Mouse (Mus musculus): ENCODE measurements at regions not wholly inside any gene's neighbourhood (a gene's known extent, or its start where the extent isn't known, plus 50 kb on each side); places are given as distances from the start of the nearest gene placed in this dataset.

DNA sequence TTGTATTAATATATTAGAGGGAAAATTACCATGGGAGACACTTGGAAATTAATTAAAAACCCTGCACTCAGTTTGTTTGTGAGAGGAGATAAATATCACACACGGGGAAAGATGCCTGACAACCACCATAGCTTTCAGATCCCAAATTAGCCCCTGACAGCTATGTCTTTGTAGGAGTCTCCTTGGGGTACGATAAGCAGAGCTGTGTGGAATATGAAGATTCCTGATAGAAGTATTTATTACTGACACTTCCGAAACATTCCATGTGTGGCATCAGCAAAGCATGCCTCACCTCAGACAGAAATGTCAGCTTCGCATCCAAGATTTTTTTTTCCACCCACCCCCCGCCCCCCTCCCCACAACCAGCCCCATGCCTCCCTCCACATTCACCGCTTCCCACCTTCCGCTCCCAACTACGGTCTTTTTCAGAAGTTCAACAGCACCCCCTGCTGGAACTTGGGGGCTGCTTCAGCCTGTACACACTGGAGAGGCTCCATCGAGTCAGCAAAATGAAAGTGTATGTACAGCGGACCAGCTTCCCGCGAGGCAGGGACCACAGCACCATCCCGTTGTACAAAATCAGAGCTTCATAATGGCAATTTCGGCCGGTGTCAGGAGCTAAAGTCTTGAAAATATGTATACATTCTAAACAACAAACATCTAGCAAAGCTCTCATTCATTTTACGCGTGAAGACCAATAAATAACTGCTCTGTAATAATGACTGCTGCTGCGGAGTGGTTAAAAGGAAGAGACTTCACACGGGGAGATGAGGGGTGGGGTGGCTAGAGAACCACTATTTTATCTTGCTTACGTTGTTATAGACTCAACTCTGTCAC is 66.7 kb downstream of the Rwdd3 start:
- Histone ChIP-seq H3K4me1 (ENCODE audit: control insufficient read depth, insufficient read depth, low read length) (no peaks in the 10 kb centered on the region), H3K9me3 (ENCODE audit: control insufficient read depth, low read depth, low read length) (no peaks in the 10 kb centered on the region), H3K4me3 (ENCODE audit: low read depth, low read length) (peak overlapping the region; percentile 18; the same call in 1 of the 2 replicates), H3K27me3 (ENCODE audit: control insufficient read depth, insufficient read depth, low read length) (no peaks in the 10 kb centered on the region), H3K9ac (replicated peaks; ENCODE audit: low read depth, low read length) (no peak overlapping the region), H3K4me2 (replicated peaks; ENCODE audit: low read depth, low read length) (peak overlapping the region; percentile 37), H3K36me3 (ENCODE audit: control insufficient read depth, insufficient read depth, low read length) (no peaks in the 10 kb centered on the region), H3K27ac (ENCODE audit: low read length) (no peak overlapping the region)
- ATAC-seq (ENCODE audit: insufficient number of reproducible peaks, insufficient read depth, low FRiP score, low read depth): peak; percentile 90; the same call in 1 of the 2 replicates
- WGBS: 24% methylated on average over 20 of the region's 20 CpGs

DNA sequence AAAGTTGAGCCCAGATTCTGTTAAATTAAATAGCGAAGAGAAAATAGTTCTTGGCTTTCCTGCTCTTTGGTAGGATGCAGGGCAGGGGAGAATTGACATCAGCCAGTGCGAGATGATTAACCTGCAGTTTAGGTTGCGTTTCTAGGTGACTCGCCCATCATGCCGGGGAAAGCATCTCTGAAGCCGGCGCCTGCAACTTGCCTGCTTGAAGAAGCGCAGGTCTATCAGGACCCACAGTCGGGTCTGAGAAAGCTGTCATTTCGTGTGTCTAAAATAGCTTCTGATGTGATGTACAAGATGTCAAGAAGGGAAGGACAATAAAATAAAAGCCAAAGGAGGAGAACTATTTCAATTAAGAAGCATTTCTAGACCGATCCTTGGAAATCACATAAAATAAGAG is 68.6 kb downstream of the Rwdd3 start:
- Histone ChIP-seq H3K4me1 (ENCODE audit: control insufficient read depth, insufficient read depth, low read length) (no peaks in the 10 kb centered on the region), H3K27ac (ENCODE audit: low read length) (no peak overlapping the region), H3K4me2 (replicated peaks; ENCODE audit: low read depth, low read length) (no peak overlapping the region), H3K27me3 (ENCODE audit: control insufficient read depth, insufficient read depth, low read length) (no peaks in the 10 kb centered on the region), H3K4me3 (ENCODE audit: low read depth, low read length) (no peak overlapping the region), H3K9me3 (ENCODE audit: control insufficient read depth, low read depth, low read length) (no peaks in the 10 kb centered on the region), H3K36me3 (ENCODE audit: control insufficient read depth, insufficient read depth, low read length) (no peaks in the 10 kb centered on the region), H3K9ac (replicated peaks; ENCODE audit: low read depth, low read length) (no peak overlapping the region)
- 69% methylated on average over 11 of the region's 11 CpGs for WGBS
- no peak for ATAC-seq (ENCODE audit: insufficient number of reproducible peaks, insufficient read depth, low FRiP score, low read depth)

DNA sequence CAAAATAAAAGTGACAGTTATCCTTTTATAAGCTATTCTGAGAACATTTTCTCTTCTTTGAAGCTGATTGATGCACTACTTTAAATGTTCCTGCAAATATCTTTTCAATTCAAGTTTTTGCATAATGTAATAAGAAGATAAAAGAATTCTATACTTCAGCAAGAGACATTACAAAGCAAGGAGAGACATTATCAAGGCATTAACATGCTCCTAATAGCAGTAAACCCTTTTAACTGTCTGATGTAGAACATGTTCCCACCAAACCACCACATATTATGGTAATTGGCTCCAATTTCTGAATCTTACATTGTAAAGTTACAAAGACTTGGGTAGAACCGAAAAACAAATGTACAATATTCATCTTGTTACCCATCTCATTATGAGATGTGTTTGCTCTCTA is 69.4 kb downstream of the Rwdd3 start:
- Histone ChIP-seq H3K36me3 (ENCODE audit: control insufficient read depth, insufficient read depth, low read length) (no peaks in the 10 kb centered on the region), H3K4me1 (ENCODE audit: control insufficient read depth, insufficient read depth, low read length) (no peaks in the 10 kb centered on the region), H3K9me3 (ENCODE audit: control insufficient read depth, low read depth, low read length) (no peaks in the 10 kb centered on the region), H3K4me2 (replicated peaks; ENCODE audit: low read depth, low read length) (no peak overlapping the region), H3K27ac (ENCODE audit: low read length) (no peak overlapping the region), H3K4me3 (ENCODE audit: low read depth, low read length) (no peak overlapping the region), H3K27me3 (ENCODE audit: control insufficient read depth, insufficient read depth, low read length) (no peaks in the 10 kb centered on the region), H3K9ac (replicated peaks; ENCODE audit: low read depth, low read length) (no peak overlapping the region)
- WGBS: 81% methylated on average over 1 of the region's 1 CpGs
- no peak for ATAC-seq (ENCODE audit: insufficient number of reproducible peaks, insufficient read depth, low FRiP score, low read depth)

DNA sequence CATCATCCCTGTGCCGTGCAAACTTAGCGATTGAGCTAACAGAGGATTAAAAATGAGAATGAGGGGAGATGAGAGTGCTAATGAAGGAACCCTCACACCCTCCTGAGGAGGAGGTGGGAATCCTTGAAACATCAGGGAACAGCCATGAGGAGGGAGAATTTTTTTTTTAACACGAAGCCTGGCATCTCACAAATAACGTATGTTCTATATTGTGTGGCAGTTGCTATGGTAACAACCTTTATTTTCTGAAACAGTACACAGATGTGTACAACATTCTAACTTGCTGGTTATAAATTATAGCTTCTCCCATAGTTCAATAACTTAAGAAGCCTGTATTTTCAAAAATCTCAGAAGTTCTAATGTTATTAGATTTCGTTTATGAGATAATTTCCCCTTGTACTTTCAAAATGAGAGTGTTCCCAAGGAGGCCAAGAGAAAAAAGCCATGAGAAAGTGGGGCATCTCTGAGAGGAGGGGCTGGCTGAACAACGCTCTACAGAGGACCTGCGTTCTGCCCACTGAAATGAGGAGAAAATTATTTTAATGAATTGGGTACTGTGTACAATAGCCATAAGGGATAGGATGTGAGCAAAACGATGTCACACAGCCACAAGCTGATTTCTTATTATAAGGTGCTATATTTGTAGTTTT is 71.2 kb downstream of the Rwdd3 start:
- Histone ChIP-seq H3K9ac (replicated peaks; ENCODE audit: low read depth, low read length) (no peak overlapping the region), H3K4me3 (ENCODE audit: low read depth, low read length) (no peak overlapping the region), H3K4me2 (replicated peaks; ENCODE audit: low read depth, low read length) (no peak overlapping the region), H3K36me3 (ENCODE audit: control insufficient read depth, insufficient read depth, low read length) (no peaks in the 10 kb centered on the region), H3K27ac (ENCODE audit: low read length) (no peak overlapping the region), H3K27me3 (ENCODE audit: control insufficient read depth, insufficient read depth, low read length) (no peaks in the 10 kb centered on the region), H3K4me1 (ENCODE audit: control insufficient read depth, insufficient read depth, low read length) (no peaks in the 10 kb centered on the region), H3K9me3 (ENCODE audit: control insufficient read depth, low read depth, low read length) (no peaks in the 10 kb centered on the region)
- 81% methylated on average over 8 of the region's 8 CpGs for WGBS
- no peak for ATAC-seq (ENCODE audit: insufficient number of reproducible peaks, insufficient read depth, low FRiP score, low read depth)

DNA sequence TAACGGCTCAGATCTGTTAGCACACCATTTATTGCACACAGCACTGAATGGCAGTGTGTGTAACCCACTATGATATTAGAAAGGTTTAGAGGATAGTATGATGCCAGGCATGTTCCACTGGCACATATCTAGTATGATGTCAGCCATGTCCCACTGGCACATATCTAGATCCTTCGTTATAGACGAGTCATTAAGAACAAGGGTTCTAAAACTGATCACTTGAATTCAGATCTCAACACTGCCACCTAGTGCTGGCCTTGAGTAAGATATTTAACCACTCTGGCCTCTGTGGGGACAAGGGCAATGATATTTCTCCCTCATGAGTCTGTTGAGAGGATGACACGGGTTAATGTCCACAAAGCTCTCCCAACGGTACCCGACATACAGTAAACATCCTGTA is 78.0 kb downstream of the Rwdd3 start:
- no peak overlapping the region for H3K4me2 ChIP-seq (replicated peaks; ENCODE audit: low read depth, low read length)
- no peak overlapping the region for H3K27ac ChIP-seq (ENCODE audit: low read length)
- H3K36me3 ChIP-seq (ENCODE audit: control insufficient read depth, insufficient read depth, low read length): no peaks in the 10 kb centered on the region
- 29% methylated on average over 6 of the region's 6 CpGs for WGBS
- no peak overlapping the region for H3K9ac ChIP-seq (replicated peaks; ENCODE audit: low read depth, low read length)
- no peaks in the 10 kb centered on the region for H3K9me3 ChIP-seq (ENCODE audit: control insufficient read depth, low read depth, low read length)
- H3K4me3 ChIP-seq (ENCODE audit: low read depth, low read length): no peak overlapping the region
- no peak for ATAC-seq (ENCODE audit: insufficient number of reproducible peaks, insufficient read depth, low FRiP score, low read depth)
- H3K4me1 ChIP-seq (ENCODE audit: control insufficient read depth, insufficient read depth, low read length): no peaks in the 10 kb centered on the region
- no peaks in the 10 kb centered on the region for H3K27me3 ChIP-seq (ENCODE audit: control insufficient read depth, insufficient read depth, low read length)

DNA sequence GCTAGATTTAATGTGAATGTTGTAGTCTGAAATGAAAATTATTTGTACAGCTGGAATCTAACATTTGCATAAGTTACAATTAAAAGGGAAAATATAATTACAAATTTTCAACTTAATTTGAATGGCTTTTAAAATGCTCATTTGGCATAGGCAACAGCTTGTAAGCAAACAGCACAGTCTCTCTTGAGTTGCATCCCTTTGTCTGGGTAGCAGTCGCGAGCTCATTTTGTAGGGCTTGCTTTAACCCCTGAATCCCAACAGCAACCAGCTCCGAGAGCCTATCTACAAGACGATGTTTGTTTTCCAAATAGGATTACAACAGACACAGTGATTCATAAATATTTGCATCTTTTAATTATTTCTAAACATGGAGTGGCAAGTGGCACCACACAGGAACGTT is 82.8 kb downstream of the Rwdd3 start:
- Histone ChIP-seq H3K36me3 (ENCODE audit: control insufficient read depth, insufficient read depth, low read length) (no peaks in the 10 kb centered on the region), H3K4me3 (ENCODE audit: low read depth, low read length) (no peak overlapping the region), H3K4me1 (ENCODE audit: control insufficient read depth, insufficient read depth, low read length) (no peaks in the 10 kb centered on the region), H3K27me3 (ENCODE audit: control insufficient read depth, insufficient read depth, low read length) (no peaks in the 10 kb centered on the region), H3K9ac (replicated peaks; ENCODE audit: low read depth, low read length) (no peak overlapping the region), H3K9me3 (ENCODE audit: control insufficient read depth, low read depth, low read length) (no peaks in the 10 kb centered on the region), H3K4me2 (replicated peaks; ENCODE audit: low read depth, low read length) (no peak overlapping the region), H3K27ac (ENCODE audit: low read length) (no peak overlapping the region)
- ATAC-seq (ENCODE audit: insufficient number of reproducible peaks, insufficient read depth, low FRiP score, low read depth): no peak
- WGBS: 65% methylated on average over 5 of the region's 5 CpGs

DNA sequence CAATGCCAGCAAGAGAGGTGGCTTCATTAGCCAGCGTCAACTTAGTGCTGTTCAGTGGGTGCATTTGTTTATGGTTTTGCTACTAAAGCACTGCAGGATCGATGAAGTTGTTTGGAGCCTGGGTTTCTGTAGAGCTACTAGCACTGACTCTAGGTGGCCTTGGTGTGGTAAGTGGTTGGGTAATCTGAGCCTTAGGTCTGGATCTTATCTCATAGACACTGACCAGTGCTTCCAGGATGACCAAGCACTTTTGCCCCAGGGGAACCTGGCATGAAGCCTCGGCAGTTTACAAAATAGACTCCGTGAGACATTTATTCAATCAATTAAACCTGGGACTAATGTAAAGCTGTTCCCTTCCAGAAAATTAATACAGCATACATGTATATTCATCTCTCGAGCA is 102.8 kb downstream of the Rwdd3 start:
- no peak overlapping the region for H3K27ac ChIP-seq (ENCODE audit: low read length)
- ATAC-seq (ENCODE audit: insufficient number of reproducible peaks, insufficient read depth, low FRiP score, low read depth): no peak
- H3K4me3 ChIP-seq (ENCODE audit: low read depth, low read length): no peak overlapping the region
- 64% methylated on average over 5 of the region's 5 CpGs for WGBS
- no peaks in the 10 kb centered on the region for H3K4me1 ChIP-seq (ENCODE audit: control insufficient read depth, insufficient read depth, low read length)
- no peaks in the 10 kb centered on the region for H3K36me3 ChIP-seq (ENCODE audit: control insufficient read depth, insufficient read depth, low read length)
- no peaks in the 10 kb centered on the region for H3K9me3 ChIP-seq (ENCODE audit: control insufficient read depth, low read depth, low read length)
- no peak overlapping the region for H3K9ac ChIP-seq (replicated peaks; ENCODE audit: low read depth, low read length)
- H3K27me3 ChIP-seq (ENCODE audit: control insufficient read depth, insufficient read depth, low read length): no peaks in the 10 kb centered on the region
- H3K4me2 ChIP-seq (replicated peaks; ENCODE audit: low read depth, low read length): no peak overlapping the region

DNA sequence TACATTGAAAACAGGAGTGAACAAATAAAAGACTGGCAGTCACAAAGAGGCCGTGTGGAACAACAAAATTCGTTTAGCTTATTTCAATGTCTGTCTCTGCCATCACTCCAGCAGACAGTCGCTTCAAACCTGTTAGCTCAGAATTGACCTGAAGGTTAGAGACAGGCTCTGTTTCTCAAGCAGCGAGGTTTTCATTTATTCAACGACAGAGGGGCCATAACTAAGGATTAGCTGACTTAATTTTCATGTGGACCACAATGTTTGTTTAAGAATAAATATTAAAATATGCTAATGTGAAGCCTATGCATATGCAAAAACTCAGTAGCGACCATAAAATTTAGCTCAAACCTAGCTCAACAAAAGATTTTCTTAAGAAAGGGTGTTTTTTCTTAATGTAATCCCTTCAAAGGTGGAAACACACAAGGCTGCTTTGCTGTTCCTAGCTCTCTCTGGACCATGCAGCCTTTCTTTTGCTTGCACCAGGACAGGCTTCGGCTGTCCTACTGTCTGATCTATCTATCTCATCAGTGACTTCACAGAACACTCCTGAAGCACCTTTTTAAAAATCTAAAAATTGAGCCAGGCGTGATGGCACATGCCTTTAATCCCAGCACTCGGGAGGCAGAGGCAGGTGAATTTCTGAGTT is 135.5 kb downstream of the Rwdd3 start:
- no peak overlapping the region for H3K27ac ChIP-seq (ENCODE audit: low read length)
- H3K9ac ChIP-seq (replicated peaks; ENCODE audit: low read depth, low read length): no peak overlapping the region
- H3K36me3 ChIP-seq (ENCODE audit: control insufficient read depth, insufficient read depth, low read length): no peaks in the 10 kb centered on the region
- H3K4me3 ChIP-seq (ENCODE audit: low read depth, low read length): no peak overlapping the region
- no peaks in the 10 kb centered on the region for H3K27me3 ChIP-seq (ENCODE audit: control insufficient read depth, insufficient read depth, low read length)
- no peaks in the 10 kb centered on the region for H3K4me1 ChIP-seq (ENCODE audit: control insufficient read depth, insufficient read depth, low read length)
- WGBS: 75% methylated on average over 9 of the region's 9 CpGs
- H3K4me2 ChIP-seq (replicated peaks; ENCODE audit: low read depth, low read length): no peak overlapping the region
- ATAC-seq (ENCODE audit: insufficient number of reproducible peaks, insufficient read depth, low FRiP score, low read depth): no peak
- H3K9me3 ChIP-seq (ENCODE audit: control insufficient read depth, low read depth, low read length): no peaks in the 10 kb centered on the region

Data from stomach, embryonic 14.5 days (tissue).